Mouse (Mus musculus) myocyte (in vitro differentiated cells): ENCODE data around the gene Lpp.

ENCODE experiments used
- POLR2A ChIP-seq: IDR thresholded peaks from one replicate; pipeline ENCODE4 v1.6.1; 2011; ENCODE audit warnings: low read depth, mild to moderate bottlenecking, control low read depth, moderate library complexity; ENCODE audit not compliant: insufficient read length
- TCF3 ChIP-seq: IDR thresholded peaks from one replicate; pipeline ENCODE4 v1.6.1; 2011; ENCODE audit warnings: low read depth, control low read depth; ENCODE audit not compliant: insufficient read length
- USF1 ChIP-seq: IDR thresholded peaks from one replicate; pipeline ENCODE4 v1.6.1; 2011; ENCODE audit warnings: low read depth, mild to moderate bottlenecking, control low read depth, moderate library complexity

DNA sequence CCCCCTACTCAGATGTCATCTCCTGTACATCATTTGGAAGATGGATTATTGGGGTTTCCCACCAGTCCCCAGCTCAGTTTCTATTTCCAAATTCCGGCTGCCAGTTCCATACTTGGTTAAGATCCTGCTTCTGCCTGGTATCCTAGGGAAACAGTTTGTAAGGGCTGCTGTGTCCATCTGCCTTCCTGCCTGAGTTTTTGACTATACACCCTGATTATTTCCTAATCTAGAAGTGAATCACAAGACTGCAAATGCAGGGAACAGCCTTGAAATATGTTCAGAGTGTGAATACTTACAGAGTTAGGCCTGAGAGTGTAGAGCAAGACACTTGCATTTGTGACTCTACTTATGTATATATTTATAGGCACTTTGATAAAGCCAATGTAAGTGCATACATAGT, 429.6 kb downstream of the Lpp start:
- no peak for TF ChIP-seq POLR2A
- no peak for TF ChIP-seq TCF3
- TF ChIP-seq USF1 = no peak
